Mouse (Mus musculus): ENCODE measurements around the gene Zic3.

- TF ChIP-seq CTCF (IDR thresholded peaks at IDR 0.05; ENCODE audit: low read depth, low read length), result no peak
- no peak for TF ChIP-seq POLR2A (IDR thresholded peaks at IDR 0.05; ENCODE audit: extremely low read depth, insufficient read depth, low read length)
Observed at GRCm38 (mm10) chrX:58019257-58019953, 3.1 kb upstream of the Zic3 start.

Measured in liver, adult 2 months (tissue).